Mouse (Mus musculus): ENCODE measurements at regions not wholly inside any gene's neighbourhood (a gene's known extent, or its start where the extent isn't known, plus 50 kb on each side); places are given as distances from the start of the nearest gene placed in this dataset.

- TF ChIP-seq CTCF (IDR thresholded peaks at IDR 0.05; ENCODE audit: insufficient read depth, low read length) (no peak), POLR2A (IDR thresholded peaks at IDR 0.05; ENCODE audit: borderline replicate concordance, extremely low read depth, low read depth, low read length) (no peak)
Measured at GRCm38 (mm10) chr15:93920996-93921395, 325.3 kb upstream of the Prickle1 start.

All from lung, adult 2 months (tissue).